Mouse (Mus musculus) cerebellum, adult 2 months (tissue): ENCODE data around the gene Nckap1.

Experiments used
- CTCF ChIP-seq: fragments of 200-500 bp; IDR thresholded peaks from 2 replicates; pipeline ENCODE4 v1.5.1; 2011; ENCODE audit warnings: low read depth, mild to moderate bottlenecking, control low read depth, low read length, moderate library complexity, borderline replicate concordance; ENCODE audit not compliant: insufficient read depth
- POLR2A ChIP-seq: fragments of 200-500 bp; IDR thresholded peaks from 2 replicates; pipeline ENCODE4 v1.6.1; 2011; ENCODE audit warnings: low read length, control low read depth, borderline replicate concordance; ENCODE audit not compliant: insufficient read depth

GRCm38 (mm10) chr2:80506051-80506802, 75.0 kb downstream of the Nckap1 start:
- no peak for TF ChIP-seq POLR2A
- TF ChIP-seq CTCF = no peak
